Mouse (Mus musculus) testis, adult 2 months (tissue): ENCODE data around the gene Cry1.

ENCODE experiments used
- CTCF ChIP-seq: fragments of 200-500 bp; IDR thresholded peaks from 2 replicates; pipeline ENCODE4 v1.5.1; 2012; ENCODE audit warnings: low read depth, mild to moderate bottlenecking, inconsistent platforms, low read length, moderate library complexity; ENCODE audit not compliant: control insufficient read depth, insufficient read depth, insufficient replicate concordance
- POLR2A ChIP-seq: fragments of 200-500 bp; IDR thresholded peaks from 2 replicates; pipeline ENCODE4 v1.6.1; 2012; ENCODE audit warnings: low read depth, mild to moderate bottlenecking, inconsistent platforms, low read length, moderate library complexity; ENCODE audit not compliant: control insufficient read depth

- TF ChIP-seq CTCF = no peak
- TF ChIP-seq POLR2A = no peak
Observed at GRCm38 (mm10) chr10:85154195-85154594, 30.7 kb downstream of the Cry1 start.
